ENCODE assay signal across 16 mouse cellular contexts in the genomic region with DNA sequence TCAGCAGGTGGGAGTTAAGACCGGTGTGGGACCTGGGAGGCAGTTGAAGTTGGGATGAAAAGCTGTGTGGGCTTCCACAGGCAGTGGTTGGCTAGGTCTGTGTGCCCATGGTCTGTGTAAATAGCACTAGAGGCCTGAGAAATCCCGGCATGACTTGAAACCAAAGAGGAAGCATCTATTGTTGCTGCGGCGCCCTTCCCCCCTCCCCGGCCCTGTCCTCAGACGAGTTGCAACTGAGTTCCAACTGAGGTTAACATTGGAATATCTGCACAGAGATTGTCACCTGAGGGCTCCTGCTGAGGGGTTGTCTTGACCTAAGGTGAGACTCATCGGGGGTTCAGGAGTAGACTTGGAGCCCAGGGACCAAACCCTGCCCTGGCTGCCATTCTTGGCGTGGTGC.
DNase-seq lines count a peak whose midpoint lies in the region; ATAC-seq lines count a peak whose summit lies in the region.
"Had no signal": no experiment of that assay in that cellular context is flagged by ENCODE, and none has a peak within 500 bp of the region (broad histone marks: within the 10 kb centered on the region; RNA-seq: fewer than 3 reads in every experiment).

No protein-coding gene starts in this region.

- no peak overlapping the region for H3K4me3 ChIP-seq in hindbrain, embryonic 10.5 days
- H3K4me3 ChIP-seq in hindbrain, embryonic 12.5 days, result no peak overlapping the region
- H3K4me3 ChIP-seq in brown adipose tissue, adult 24 weeks (ENCODE audit: insufficient read depth, low read depth, low read length), result no peak overlapping the region
- H3K4me3 ChIP-seq: heart, embryonic 15.5 days; neural tube, embryonic 12.5 days had no signal

- 0 out of 2 replicates have a peak overlapping the region, but pooled peaks have one; percentile 31 for H3K27ac ChIP-seq in hindbrain, embryonic 10.5 days
- no peak overlapping the region for H3K27ac ChIP-seq in hindbrain, embryonic 12.5 days
- peak overlapping the region; percentile 69 for H3K27ac ChIP-seq in brown adipose tissue, adult 24 weeks (replicated peaks; ENCODE audit: low read depth, low read length)
- H3K27ac ChIP-seq: heart, embryonic 15.5 days; hindbrain, embryonic 14.5 days; kidney, postnatal 0 days; neural tube, embryonic 12.5 days had no signal

- H3K4me1 ChIP-seq in hindbrain, embryonic 10.5 days (replicated peaks), result peaks cover 71% of the 10 kb centered on the region
- peaks cover 67% of the 10 kb centered on the region for H3K4me1 ChIP-seq in hindbrain, embryonic 12.5 days
- peaks cover 10% of the 10 kb centered on the region for H3K4me1 ChIP-seq in brown adipose tissue, adult 24 weeks (ENCODE audit: control insufficient read depth, insufficient read depth, insufficient read length, low read length)

- H3K4me2 ChIP-seq in hindbrain, embryonic 12.5 days (replicated peaks), result no peak overlapping the region
- H3K4me2 ChIP-seq: heart, embryonic 15.5 days; hindbrain, embryonic 14.5 days; neural tube, embryonic 12.5 days had no signal

- 65% methylated on average over 8 of the region's 8 CpGs for WGBS in hindbrain, embryonic 10.5 days
- WGBS in hindbrain, embryonic 12.5 days, result 60% methylated on average over 8 of the region's 8 CpGs

- DNase-seq in hindbrain, embryonic 10.5 days (ENCODE audit: low spot score), result no peak
- DNase-seq in 416B (ENCODE audit: low read depth), result peak; percentile 32
- DNase-seq in natural killer cell, adult 2 months (ENCODE audit: low spot score in 2 of 2), result no peak
- DNase-seq in T-cell, adult 2 months (ENCODE audit: low spot score), result no peak
- DNase-seq in adrenal gland, postnatal 36 days, result no peak
- DNase-seq: B cell, adult 2 months; layer of hippocampus, adult 9-11 months; midbrain, embryonic 14.5 days; right cerebral cortex, postnatal 4 days had no signal

- no peak overlapping the region for H3K9ac ChIP-seq in hindbrain, embryonic 12.5 days
- H3K9ac ChIP-seq: heart, embryonic 15.5 days; hindbrain, embryonic 14.5 days; neural tube, embryonic 12.5 days had no signal

- H3K36me3 ChIP-seq in hindbrain, embryonic 10.5 days, result no peaks in the 10 kb centered on the region
- H3K36me3 ChIP-seq in hindbrain, embryonic 12.5 days, result no peaks in the 10 kb centered on the region
- H3K36me3 ChIP-seq: heart, embryonic 15.5 days; neural tube, embryonic 12.5 days had no signal

- ATAC-seq in hindbrain, embryonic 12.5 days (ENCODE audit: low FRiP score), result no peak
- ATAC-seq in megakaryocyte, adult 5-6 weeks (ENCODE audit: poor library complexity, severe bottlenecking), result peak; percentile 54

- H3K27me3 ChIP-seq in hindbrain, embryonic 10.5 days (ENCODE audit: insufficient read depth, poor library complexity, severe bottlenecking), result no peaks in the 10 kb centered on the region
- H3K27me3 ChIP-seq in hindbrain, embryonic 12.5 days, result no peaks in the 10 kb centered on the region
- H3K27me3 ChIP-seq: neural tube, embryonic 12.5 days had no signal

- H3K9me3 ChIP-seq in hindbrain, embryonic 10.5 days, result no peaks in the 10 kb centered on the region
- no peaks in the 10 kb centered on the region for H3K9me3 ChIP-seq in hindbrain, embryonic 12.5 days (replicated peaks)
- H3K9me3 ChIP-seq: heart, embryonic 15.5 days; neural tube, embryonic 12.5 days had no signal
